18 mouse cellular contexts compared by ENCODE assay signal in the genomic region with DNA sequence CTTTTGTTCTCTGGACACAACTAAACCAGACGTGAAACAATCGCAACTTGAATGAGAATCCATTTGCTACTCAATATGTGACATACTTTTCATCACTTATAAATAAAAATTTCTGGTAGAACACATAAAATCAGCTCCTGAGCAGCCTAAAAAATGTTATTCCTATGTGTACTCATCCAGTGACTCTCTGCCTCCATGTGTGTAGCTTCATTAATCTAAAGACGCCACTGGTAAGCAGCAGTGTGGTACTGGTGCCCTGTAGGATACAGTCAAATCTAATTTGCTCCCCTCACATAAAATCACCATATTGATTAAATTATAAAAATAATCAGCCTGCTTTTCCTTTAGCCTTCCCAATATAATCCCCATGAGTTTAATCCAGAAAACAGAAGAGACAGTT. TPM values are rescaled to one million over a fixed set of nuclear protein-coding genes. Genes with fewer than 3 reads are reported as not detected.
DNase-seq lines count a peak whose midpoint lies in the region; ATAC-seq and TF ChIP-seq lines count a peak whose summit lies in the region.
"Had no signal": no experiment of that assay in that cellular context is flagged by ENCODE, and none has a peak within 500 bp of the region (broad histone marks: within the 10 kb centered on the region; RNA-seq: fewer than 3 reads in every experiment).

No protein-coding gene starts in this region.

- no peaks in the 10 kb centered on the region for H3K9me3 ChIP-seq in forebrain, embryonic 16.5 days (ENCODE audit: control insufficient read depth, low read length)
- H3K9me3 ChIP-seq in forebrain, postnatal 0 days (ENCODE audit: low read length), result no peaks in the 10 kb centered on the region
- no peaks in the 10 kb centered on the region for H3K9me3 ChIP-seq in midbrain, embryonic 10.5 days (replicated peaks)
- H3K9me3 ChIP-seq in midbrain, postnatal 0 days (ENCODE audit: low read length), result no peaks in the 10 kb centered on the region
- H3K9me3 ChIP-seq in midbrain, embryonic 12.5 days, result no peaks in the 10 kb centered on the region
- no peaks in the 10 kb centered on the region for H3K9me3 ChIP-seq in midbrain, embryonic 13.5 days
- H3K9me3 ChIP-seq in neural tube, embryonic 12.5 days, result no peaks in the 10 kb centered on the region
- H3K9me3 ChIP-seq in neural tube, embryonic 15.5 days (replicated peaks), result no peaks in the 10 kb centered on the region
- H3K9me3 ChIP-seq: embryonic facial prominence, embryonic 13.5 days; embryonic facial prominence, embryonic 15.5 days; forebrain, embryonic 10.5 days; forebrain, embryonic 13.5 days had no signal

- H3K27ac ChIP-seq in forebrain, embryonic 16.5 days (ENCODE audit: low read length), result no peak overlapping the region
- no peak overlapping the region for H3K27ac ChIP-seq in forebrain, postnatal 0 days (ENCODE audit: low read depth, low read length)
- H3K27ac ChIP-seq in midbrain, embryonic 10.5 days (replicated peaks), result peak overlapping the region; percentile 68; the same call in 1 of the 2 replicates
- H3K27ac ChIP-seq in midbrain, postnatal 0 days (ENCODE audit: low read depth, low read length), result no peak overlapping the region
- 0 out of 2 replicates have a peak overlapping the region, but pooled peaks have one; percentile 30 for H3K27ac ChIP-seq in midbrain, embryonic 12.5 days (replicated peaks)
- no peak overlapping the region for H3K27ac ChIP-seq in midbrain, embryonic 13.5 days
- H3K27ac ChIP-seq in neural tube, embryonic 12.5 days, result no peak overlapping the region
- no peak overlapping the region for H3K27ac ChIP-seq in neural tube, embryonic 15.5 days (replicated peaks)
- H3K27ac ChIP-seq: embryonic facial prominence, embryonic 13.5 days; embryonic facial prominence, embryonic 15.5 days; forebrain, embryonic 10.5 days had no signal

- no peak overlapping the region for H3K9ac ChIP-seq in forebrain, embryonic 16.5 days (replicated peaks; ENCODE audit: low read depth, low read length)
- no peak overlapping the region for H3K9ac ChIP-seq in forebrain, postnatal 0 days
- H3K9ac ChIP-seq in midbrain, postnatal 0 days (replicated peaks; ENCODE audit: low read length, poor library complexity, severe bottlenecking), result no peak overlapping the region
- H3K9ac ChIP-seq in midbrain, embryonic 12.5 days (replicated peaks), result no peak overlapping the region
- H3K9ac ChIP-seq in midbrain, embryonic 13.5 days (replicated peaks), result no peak overlapping the region
- no peak overlapping the region for H3K9ac ChIP-seq in neural tube, embryonic 12.5 days
- H3K9ac ChIP-seq in neural tube, embryonic 15.5 days (replicated peaks), result no peak overlapping the region
- H3K9ac ChIP-seq: embryonic facial prominence, embryonic 13.5 days; embryonic facial prominence, embryonic 15.5 days; forebrain, embryonic 13.5 days had no signal

- H3K27me3 ChIP-seq in forebrain, embryonic 16.5 days (replicated peaks; ENCODE audit: control insufficient read depth, insufficient read depth, low read length), result no peaks in the 10 kb centered on the region
- no peaks in the 10 kb centered on the region for H3K27me3 ChIP-seq in forebrain, postnatal 0 days (ENCODE audit: insufficient read depth, low read length)
- no peaks in the 10 kb centered on the region for H3K27me3 ChIP-seq in midbrain, embryonic 10.5 days (ENCODE audit: low read depth, poor library complexity, severe bottlenecking)
- H3K27me3 ChIP-seq in midbrain, postnatal 0 days (ENCODE audit: insufficient read depth, low read length), result no peaks in the 10 kb centered on the region
- H3K27me3 ChIP-seq in midbrain, embryonic 12.5 days, result no peaks in the 10 kb centered on the region
- no peaks in the 10 kb centered on the region for H3K27me3 ChIP-seq in midbrain, embryonic 13.5 days
- H3K27me3 ChIP-seq in neural tube, embryonic 12.5 days (replicated peaks), result no peaks in the 10 kb centered on the region
- no peaks in the 10 kb centered on the region for H3K27me3 ChIP-seq in neural tube, embryonic 15.5 days (replicated peaks)
- H3K27me3 ChIP-seq: embryonic facial prominence, embryonic 13.5 days; embryonic facial prominence, embryonic 15.5 days; forebrain, embryonic 13.5 days had no signal

- no peak overlapping the region for H3K4me2 ChIP-seq in forebrain, embryonic 16.5 days (ENCODE audit: low read length)
- H3K4me2 ChIP-seq in forebrain, postnatal 0 days (ENCODE audit: low read depth), result no peak overlapping the region
- H3K4me2 ChIP-seq in midbrain, postnatal 0 days (ENCODE audit: low read depth, low read length, poor library complexity, severe bottlenecking), result no peak overlapping the region
- no peak overlapping the region for H3K4me2 ChIP-seq in midbrain, embryonic 12.5 days (replicated peaks)
- H3K4me2 ChIP-seq in midbrain, embryonic 13.5 days (replicated peaks), result no peak overlapping the region
- no peak overlapping the region for H3K4me2 ChIP-seq in neural tube, embryonic 12.5 days (replicated peaks)
- no peak overlapping the region for H3K4me2 ChIP-seq in neural tube, embryonic 15.5 days
- H3K4me2 ChIP-seq: embryonic facial prominence, embryonic 13.5 days; embryonic facial prominence, embryonic 15.5 days; forebrain, embryonic 13.5 days had no signal

- H3K4me1 ChIP-seq in forebrain, embryonic 16.5 days (replicated peaks; ENCODE audit: control insufficient read depth, insufficient read depth, low read length), result peaks cover 4% of the 10 kb centered on the region
- no peaks in the 10 kb centered on the region; the same call in 1 of the 2 replicates for H3K4me1 ChIP-seq in forebrain, postnatal 0 days (ENCODE audit: insufficient read depth)
- peaks cover 18% of the 10 kb centered on the region for H3K4me1 ChIP-seq in midbrain, embryonic 10.5 days
- peaks cover 5% of the 10 kb centered on the region; the same call in 1 of the 2 replicates for H3K4me1 ChIP-seq in midbrain, postnatal 0 days (ENCODE audit: insufficient read depth, low read length)
- H3K4me1 ChIP-seq in midbrain, embryonic 12.5 days, result peaks cover 9% of the 10 kb centered on the region
- H3K4me1 ChIP-seq in midbrain, embryonic 13.5 days (replicated peaks), result peaks cover 21% of the 10 kb centered on the region
- H3K4me1 ChIP-seq in neural tube, embryonic 12.5 days, result peaks cover 9% of the 10 kb centered on the region; the same call in 1 of the 2 replicates
- peaks cover 1% of the 10 kb centered on the region for H3K4me1 ChIP-seq in neural tube, embryonic 15.5 days
- H3K4me1 ChIP-seq: embryonic facial prominence, embryonic 15.5 days had no signal

- 49% methylated on average over 3 of the region's 3 CpGs for WGBS in forebrain, embryonic 16.5 days
- WGBS in forebrain, postnatal 0 days, result 42% methylated on average over 3 of the region's 3 CpGs
- 80% methylated on average over 3 of the region's 3 CpGs for WGBS in midbrain, embryonic 10.5 days
- WGBS in midbrain, postnatal 0 days, result 43% methylated on average over 3 of the region's 3 CpGs
- WGBS in midbrain, embryonic 12.5 days, result 56% methylated on average over 3 of the region's 3 CpGs
- 39% methylated on average over 3 of the region's 3 CpGs for WGBS in midbrain, embryonic 13.5 days
- 47% methylated on average over 3 of the region's 3 CpGs for WGBS in neural tube, embryonic 12.5 days
- 39% methylated on average over 3 of the region's 3 CpGs for WGBS in neural tube, embryonic 15.5 days

- H3K4me3 ChIP-seq in forebrain, embryonic 16.5 days (replicated peaks; ENCODE audit: low read length), result no peak overlapping the region
- H3K4me3 ChIP-seq in forebrain, postnatal 0 days (ENCODE audit: low read depth, low read length), result no peak overlapping the region
- no peak overlapping the region for H3K4me3 ChIP-seq in midbrain, embryonic 10.5 days
- H3K4me3 ChIP-seq in midbrain, postnatal 0 days (ENCODE audit: low read depth, low read length), result no peak overlapping the region
- H3K4me3 ChIP-seq in midbrain, embryonic 12.5 days, result no peak overlapping the region
- H3K4me3 ChIP-seq in midbrain, embryonic 13.5 days (replicated peaks), result no peak overlapping the region
- H3K4me3 ChIP-seq in neural tube, embryonic 12.5 days, result no peak overlapping the region
- no peak overlapping the region for H3K4me3 ChIP-seq in neural tube, embryonic 15.5 days (replicated peaks)
- H3K4me3 ChIP-seq: embryonic facial prominence, embryonic 13.5 days; embryonic facial prominence, embryonic 15.5 days; erythroblast, embryonic 14.5 days; forebrain, embryonic 10.5 days; forebrain, embryonic 13.5 days had no signal

- no peak for DNase-seq in forebrain, postnatal 0 days
- no peak for DNase-seq in midbrain, embryonic 10.5 days (ENCODE audit: low spot score)
- no peak for DNase-seq in midbrain, postnatal 0 days (ENCODE audit: low spot score)
- DNase-seq: adrenal gland, adult 2 months; adrenal gland, postnatal 25 days; cerebellum, adult 11 months; cerebellum, adult 9-11 months had no signal

- no peaks in the 10 kb centered on the region for H3K36me3 ChIP-seq in forebrain, embryonic 16.5 days (ENCODE audit: control insufficient read depth, insufficient read depth)
- H3K36me3 ChIP-seq in forebrain, postnatal 0 days (ENCODE audit: insufficient read depth), result peaks cover 5% of the 10 kb centered on the region; the same call in 1 of the 2 replicates
- H3K36me3 ChIP-seq in midbrain, embryonic 10.5 days, result 0 out of 2 replicates have a peak, but pooled peaks cover 7% of the 10 kb centered on the region
- H3K36me3 ChIP-seq in midbrain, postnatal 0 days (ENCODE audit: insufficient read depth, low read length), result no peaks in the 10 kb centered on the region
- H3K36me3 ChIP-seq in midbrain, embryonic 12.5 days, result no peaks in the 10 kb centered on the region
- H3K36me3 ChIP-seq in midbrain, embryonic 13.5 days, result 0 out of 2 replicates have a peak, but pooled peaks cover 3% of the 10 kb centered on the region
- H3K36me3 ChIP-seq in neural tube, embryonic 12.5 days, result no peaks in the 10 kb centered on the region
- no peaks in the 10 kb centered on the region for H3K36me3 ChIP-seq in neural tube, embryonic 15.5 days
- H3K36me3 ChIP-seq: embryonic facial prominence, embryonic 13.5 days; embryonic facial prominence, embryonic 15.5 days; forebrain, embryonic 10.5 days had no signal

- TF ChIP-seq CTCF in forebrain, postnatal 0 days (IDR thresholded peaks at IDR 0.05; ENCODE audit: low read depth), result no peak
- no peak for TF ChIP-seq CTCF in midbrain, postnatal 0 days (IDR thresholded peaks at IDR 0.05)

- peak; percentile 39 for ATAC-seq in forebrain, embryonic 16.5 days
- no peak for ATAC-seq in forebrain, postnatal 0 days
- no peak for ATAC-seq in midbrain, postnatal 0 days (ENCODE audit: low FRiP score)
- ATAC-seq in midbrain, embryonic 12.5 days (ENCODE audit: low FRiP score, low read depth), result 0 out of 2 replicates have a peak, but pooled peaks have one; percentile 45
- no peak for ATAC-seq in midbrain, embryonic 13.5 days
- peak; percentile 59; the same call in 1 of the 2 replicates for ATAC-seq in neural tube, embryonic 12.5 days (ENCODE audit: low FRiP score, low read depth)
- ATAC-seq in neural tube, embryonic 15.5 days (ENCODE audit: low FRiP score), result no peak

RNA-seq across cellular contexts. Expression of a gene that starts 6.8 kb away (rescaled TPM):
- polyA plus RNA-seq in forebrain, embryonic 16.5 days (2015; fragmentation: Nextera tagmentation; extraction: Ambion mirVana), result 22.1 and 24.9 TPM in 2 replicates
- 29.6 and 29.8 TPM in 2 replicates for total RNA-seq in forebrain, postnatal 0 days (2014; rRNA removed)
- 29.1 and 34.4 TPM in 2 replicates for polyA plus RNA-seq in forebrain, postnatal 0 days (2015; fragmentation: Nextera tagmentation; extraction: Ambion mirVana)
- polyA plus RNA-seq in midbrain, embryonic 10.5 days (2016; fragmentation: Nextera tagmentation; extraction: Ambion mirVana), result 19.8 and 23.0 TPM in 2 replicates
- total RNA-seq in midbrain, postnatal 0 days (2014; rRNA removed), result 29.1 and 31.6 TPM in 2 replicates
- 32.9 and 33.5 TPM in 2 replicates for polyA plus RNA-seq in midbrain, postnatal 0 days (2015; fragmentation: Nextera tagmentation; extraction: Ambion mirVana)
- polyA plus RNA-seq in midbrain, embryonic 12.5 days (2016; fragmentation: Nextera tagmentation; extraction: Ambion mirVana), result 22.6 and 22.8 TPM in 2 replicates
- 16.3 and 18.2 TPM in 2 replicates for polyA plus RNA-seq in midbrain, embryonic 13.5 days (2015; fragmentation: Nextera tagmentation; extraction: Ambion mirVana)
- polyA plus RNA-seq in neural tube, embryonic 12.5 days (2016; fragmentation: Nextera tagmentation; extraction: Ambion mirVana), result 14.6 and 15.9 TPM in 2 replicates
- 23.3 and 27.0 TPM in 2 replicates for polyA plus RNA-seq in neural tube, embryonic 15.5 days (2015; fragmentation: Nextera tagmentation; extraction: Ambion mirVana)
- total RNA-seq: MEL had no signal

RNA-seq across cellular contexts. Expression of a gene that starts 9.9 kb away (rescaled TPM):
- polyA plus RNA-seq in forebrain, embryonic 16.5 days (2015; fragmentation: Nextera tagmentation; extraction: Ambion mirVana), result 1.5 and 2.2 TPM in 2 replicates
- 1.7 and 2.2 TPM in 2 replicates for total RNA-seq in forebrain, postnatal 0 days (2014; rRNA removed)
- polyA plus RNA-seq in forebrain, postnatal 0 days (2015; fragmentation: Nextera tagmentation; extraction: Ambion mirVana), result 1.5 and 3.0 TPM in 2 replicates
- polyA plus RNA-seq in midbrain, embryonic 10.5 days (2016; fragmentation: Nextera tagmentation; extraction: Ambion mirVana), result 0.81 and 3.0 TPM in 2 replicates
- total RNA-seq in midbrain, postnatal 0 days (2014; rRNA removed), result 1.6 and 6.5 TPM in 2 replicates
- polyA plus RNA-seq in midbrain, postnatal 0 days (2015; fragmentation: Nextera tagmentation; extraction: Ambion mirVana), result 2.7 and 3.5 TPM in 2 replicates
- 1.9 and 2.2 TPM in 2 replicates for polyA plus RNA-seq in midbrain, embryonic 12.5 days (2016; fragmentation: Nextera tagmentation; extraction: Ambion mirVana)
- polyA plus RNA-seq in midbrain, embryonic 13.5 days (2015; fragmentation: Nextera tagmentation; extraction: Ambion mirVana), result 1.7 and 1.9 TPM in 2 replicates
- polyA plus RNA-seq in neural tube, embryonic 12.5 days (2016; fragmentation: Nextera tagmentation; extraction: Ambion mirVana), result 1.8 and 2.3 TPM in 2 replicates
- polyA plus RNA-seq in neural tube, embryonic 15.5 days (2015; fragmentation: Nextera tagmentation; extraction: Ambion mirVana), result 3.4 and 4.0 TPM in 2 replicates
- polyA plus RNA-seq: erythroblast, embryonic 14.5 days had no signal

Comparison
In these comparisons a context has a peak if more than half of its experiments do, and no peak if none do; other contexts are left out.
1. ATAC-seq: peak in forebrain, embryonic 16.5 days (single experiment), midbrain, embryonic 12.5 days (single experiment) and neural tube, embryonic 12.5 days (single experiment); none in forebrain, postnatal 0 days (single experiment), midbrain, postnatal 0 days (single experiment), midbrain, embryonic 13.5 days (single experiment) and neural tube, embryonic 15.5 days (single experiment).
2. H3K27ac ChIP-seq: peak in midbrain, embryonic 10.5 days (single experiment) and midbrain, embryonic 12.5 days (single experiment); none in forebrain, embryonic 16.5 days (single experiment), forebrain, postnatal 0 days (single experiment), midbrain, postnatal 0 days (single experiment), midbrain, embryonic 13.5 days (single experiment), neural tube, embryonic 12.5 days (single experiment) and neural tube, embryonic 15.5 days (single experiment).